Mouse (Mus musculus) MEL (cell line): ENCODE measurements around the gene Gm45233.

ENCODE experiments used
- CTCF ChIP-seq, 3 experiments: IDR thresholded peaks in 2 of 3; conservative IDR thresholded peaks in 1 of 3; 2 replicates each; pipeline ENCODE4 v1.5.1; 2011 to 2012; ENCODE audit warnings: low read length in 3 of 3, low read depth in 2 of 3, mild to moderate bottlenecking in 2 of 3, improper control_type of control experiment in 1 of 3, inconsistent platforms in 1 of 3, mixed read lengths in 1 of 3, moderate library complexity in 1 of 3; ENCODE audit not compliant: control insufficient read depth in 1 of 3, insufficient read depth in 1 of 3, poor library complexity in 1 of 3, severe bottlenecking in 1 of 3
- E2F4 ChIP-seq: IDR thresholded peaks from 2 replicates; pipeline ENCODE4 v1.6.1; 2011; ENCODE audit warnings: low read depth, low read length, improper control_type of control experiment, borderline replicate concordance
- EP300 ChIP-seq, 2 experiments: IDR thresholded peaks; 2 replicates each; pipeline ENCODE4 v1.6.1; 2011; ENCODE audit warnings: improper control_type of control experiment in 2 of 2, low read length in 2 of 2, low read depth in 1 of 2, mild to moderate bottlenecking in 1 of 2
- ETS1 ChIP-seq: IDR thresholded peaks from 2 replicates; pipeline ENCODE4 v1.6.1; 2012; ENCODE audit warnings: low read depth, mild to moderate bottlenecking, inconsistent platforms, low read length, improper control_type of control experiment, moderate library complexity
- GATA1 ChIP-seq: IDR thresholded peaks from 2 replicates; pipeline ENCODE4 v1.6.1; 2011; ENCODE audit warnings: low read depth, low read length, improper control_type of control experiment
- JUND ChIP-seq: IDR thresholded peaks from 2 replicates; pipeline ENCODE4 v1.6.1; 2011; ENCODE audit warnings: low read depth, mild to moderate bottlenecking, improper control_type of control experiment, low read length
- MAX ChIP-seq: IDR thresholded peaks from 2 replicates; pipeline ENCODE4 v1.6.1; 2011; ENCODE audit warnings: low read length, improper control_type of control experiment
- NRF1 ChIP-seq: IDR thresholded peaks from 2 replicates; pipeline ENCODE4 v1.6.1; 2014; ENCODE audit warnings: low read depth, mild to moderate bottlenecking, inconsistent platforms, low read length, improper control_type of control experiment, moderate library complexity; ENCODE audit not compliant: poor library complexity, insufficient read depth, severe bottlenecking
- POLR2A ChIP-seq, 2 experiments: IDR thresholded peaks; 2 replicates each; pipeline ENCODE4 v1.6.1; 2011 to 2012; ENCODE audit warnings: low read length in 2 of 2, mild to moderate bottlenecking in 2 of 2, control low read depth in 1 of 2, improper control_type of control experiment in 1 of 2, low read depth in 1 of 2, moderate library complexity in 1 of 2; ENCODE audit not compliant: control insufficient read depth in 1 of 2, insufficient read depth in 1 of 2, poor library complexity in 1 of 2
- RCOR1 ChIP-seq: IDR thresholded peaks from 2 replicates; pipeline ENCODE4 v1.6.1; 2012; ENCODE audit warnings: low read depth, mild to moderate bottlenecking, inconsistent platforms, low read length, improper control_type of control experiment
- TCF12 ChIP-seq: IDR thresholded peaks from 2 replicates; pipeline ENCODE4 v1.6.1; 2014; ENCODE audit warnings: low read depth, mild to moderate bottlenecking, inconsistent platforms, low read length, improper control_type of control experiment, moderate library complexity
- USF1 ChIP-seq: IDR thresholded peaks from 2 replicates; pipeline ENCODE4 v1.6.1; 2014; ENCODE audit warnings: low read depth, mild to moderate bottlenecking, inconsistent platforms, low read length, improper control_type of control experiment, moderate library complexity
- ZC3H11A ChIP-seq: IDR thresholded peaks from 2 replicates; pipeline ENCODE4 v1.6.1; 2012; ENCODE audit warnings: low read depth, mild to moderate bottlenecking, inconsistent platforms, low read length, improper control_type of control experiment
- ZNF384 ChIP-seq: IDR thresholded peaks from 2 replicates; pipeline ENCODE4 v1.6.1; 2012; ENCODE audit warnings: low read depth, mild to moderate bottlenecking, inconsistent platforms, low read length, improper control_type of control experiment

GRCm38 (mm10) chr7:43481191-43481590 lies 37.3 kb downstream of the Gm45233 start:
- no peak for TF ChIP-seq ZNF384
- TF ChIP-seq NRF1, result no peak
- no peak for TF ChIP-seq POLR2A (IDR thresholded peaks at IDR 0.05; ENCODE audit: control insufficient read depth in 1 of 2, insufficient read depth in 1 of 2, low read depth in 1 of 2, low read length in 2 of 2, poor library complexity in 1 of 2)
- no peak for TF ChIP-seq EP300 (IDR thresholded peaks at IDR 0.05; ENCODE audit: low read depth in 1 of 2, low read length in 2 of 2)
- no peak for TF ChIP-seq CTCF (IDR thresholded peaks at IDR 0.05 in 2 of 3, conservative IDR thresholded peaks at IDR 0.05 in 1 of 3; ENCODE audit: control insufficient read depth in 1 of 3, insufficient read depth in 1 of 3, low read depth in 2 of 3, low read length in 3 of 3, poor library complexity in 1 of 3, severe bottlenecking in 1 of 3)
- no peak for TF ChIP-seq TCF12
- TF ChIP-seq ETS1, result no peak
- TF ChIP-seq RCOR1, result no peak
- no peak for TF ChIP-seq JUND
- no peak for TF ChIP-seq E2F4
- no peak for TF ChIP-seq GATA1
- TF ChIP-seq USF1, result no peak
- TF ChIP-seq MAX, result no peak
- no peak for TF ChIP-seq ZC3H11A
